In genomic region chr1:87283410-87283960, GRCm38 (mm10) we compare ENCODE assay signal across 21 mouse cellular contexts. TPM values are rescaled to one million over a fixed set of nuclear protein-coding genes. Genes with fewer than 3 reads are reported as not detected.
DNase-seq lines count a peak whose midpoint lies in the region; TF ChIP-seq lines count a peak whose summit lies in the region.
"Had no signal": no experiment of that assay in that cellular context is flagged by ENCODE, and none has a peak within 500 bp of the region (broad histone marks: within the 10 kb centered on the region; RNA-seq: fewer than 3 reads in every experiment).

No protein-coding gene starts in this region.

- no peaks in the 10 kb centered on the region for H3K4me1 ChIP-seq in kidney, adult 2 months (ENCODE audit: control insufficient read depth, insufficient read depth, low read length)
- H3K4me1 ChIP-seq: embryonic facial prominence, embryonic 15.5 days; forebrain, embryonic 13.5 days; forebrain, embryonic 15.5 days had no signal

- H3K4me3 ChIP-seq in kidney, adult 2 months (ENCODE audit: insufficient read depth, low read depth, low read length): no peak overlapping the region
- H3K4me3 ChIP-seq: embryonic facial prominence, embryonic 13.5 days; embryonic facial prominence, embryonic 15.5 days; erythroblast, embryonic 14.5 days; forebrain, embryonic 13.5 days; forebrain, embryonic 15.5 days had no signal

- H3K27me3 ChIP-seq in kidney, adult 2 months (replicated peaks; ENCODE audit: control insufficient read depth, insufficient read depth, low read length): no peaks in the 10 kb centered on the region
- H3K27me3 ChIP-seq: embryonic facial prominence, embryonic 13.5 days; embryonic facial prominence, embryonic 15.5 days; forebrain, embryonic 13.5 days; forebrain, embryonic 15.5 days had no signal

- no peak for TF ChIP-seq POLR2A in kidney, adult 2 months (IDR thresholded peaks at IDR 0.05; ENCODE audit: low read depth, low read length)

- H3K36me3 ChIP-seq in kidney, adult 2 months (ENCODE audit: control insufficient read depth, insufficient read depth, low read length): no peaks in the 10 kb centered on the region
- H3K36me3 ChIP-seq: embryonic facial prominence, embryonic 13.5 days; embryonic facial prominence, embryonic 15.5 days; forebrain, embryonic 15.5 days had no signal

- no peak for TF ChIP-seq CTCF in kidney, adult 2 months (conservative IDR thresholded peaks at IDR 0.05; ENCODE audit: insufficient read depth, insufficient read length, low read depth, low read length)

- WGBS in kidney, adult 2 months: 70% methylated on average over 10 of the region's 10 CpGs

- peak overlapping the region; percentile 73 for H3K27ac ChIP-seq in kidney, adult 2 months (ENCODE audit: insufficient read depth, low read depth, low read length)
- H3K27ac ChIP-seq: embryonic facial prominence, embryonic 13.5 days; embryonic facial prominence, embryonic 15.5 days; forebrain, embryonic 13.5 days; forebrain, embryonic 15.5 days had no signal

- peak; percentile 62 for DNase-seq in kidney, adult 11 months
- no peak for DNase-seq in kidney, postnatal 10 days
- peak; percentile 72 for DNase-seq in kidney, adult 2 months
- no peak for DNase-seq in kidney, postnatal 14 days
- peak; percentile 35 to 48 for DNase-seq in kidney, postnatal 36 days
- no peak for DNase-seq in kidney, postnatal 4 days
- DNase-seq: adrenal gland, adult 2 months; adrenal gland, postnatal 10 days; adrenal gland, postnatal 25 days; cerebellum, adult 11 months; cerebellum, adult 18-20 months; cerebellum, adult 8-10 months; cerebellum, adult 9-11 months; cerebellum, postnatal 14 days; cerebellum, postnatal 36 days; embryo, embryonic 11 days had no signal

RNA-seq across cellular contexts. Expression of gene Efhd1, which starts 19.3 kb away (rescaled TPM):
- polyA plus RNA-seq in kidney, adult 2 months (2012; rRNA removed): 152 and 161 TPM in 2 replicates
- polyA plus RNA-seq: erythroblast, embryonic 14.5 days had no signal

RNA-seq across cellular contexts. Expression of gene Gigyf2, which starts 43.3 kb away (rescaled TPM):
- 40.4 and 47.1 TPM in 2 replicates for polyA plus RNA-seq in kidney, adult 2 months (2012; rRNA removed)

Comparison
In these comparisons a context has a peak if more than half of its experiments do, and no peak if none do; other contexts are left out.
1. DNase-seq: peak in kidney, adult 11 months (single experiment), kidney, adult 2 months (single experiment) and kidney, postnatal 36 days (2 of 2); none in kidney, postnatal 10 days (single experiment), kidney, postnatal 14 days (single experiment) and kidney, postnatal 4 days (0 of 2).